Mouse (Mus musculus): ENCODE data around the gene Fgd3. TPM values are rescaled to one million over a fixed set of nuclear protein-coding genes. Genes with fewer than 3 reads are reported as not detected.

Fgd3 gene
- 0.02 TPM in 1 of 2 replicates, not detected in the other for polyA plus RNA-seq (2012)

GRCm38 (mm10) chr13:49320040-49320439 is at the start of gene Fgd3:
TSS of gene Fgd3 (minus strand) at chr13:49320311.
- no peaks in the 10 kb centered on the region for H3K36me3 ChIP-seq (ENCODE audit: control insufficient read depth)
- TF ChIP-seq TAL1 (IDR thresholded peaks at IDR 0.05; ENCODE audit: low read length): no peak
- TF ChIP-seq GATA1 (IDR thresholded peaks at IDR 0.05; ENCODE audit: low read length): no peak
- H3K9me3 ChIP-seq (ENCODE audit: control insufficient read depth, low read length): no peaks in the 10 kb centered on the region
- no peaks in the 10 kb centered on the region for H3K4me1 ChIP-seq (ENCODE audit: control insufficient read depth)
- peaks cover 3% of the 10 kb centered on the region for H3K27me3 ChIP-seq (ENCODE audit: control insufficient read depth)
- no peak within 1 kb of the TSS for H3K4me3 ChIP-seq (replicated peaks)

- peaks cover 48% of the 10 kb centered on the region for H3K36me3 ChIP-seq (ENCODE audit: control insufficient read depth)
- peaks cover 16% of the 10 kb centered on the region for H3K4me1 ChIP-seq (ENCODE audit: control insufficient read depth)
- no peak overlapping the region for H3K4me3 ChIP-seq (replicated peaks)
- H3K9me3 ChIP-seq (ENCODE audit: control insufficient read depth, low read length): no peaks in the 10 kb centered on the region
- no peaks in the 10 kb centered on the region for H3K27me3 ChIP-seq (ENCODE audit: control insufficient read depth)
- TF ChIP-seq GATA1 (IDR thresholded peaks at IDR 0.05; ENCODE audit: low read length) (no peak), TAL1 (IDR thresholded peaks at IDR 0.05; ENCODE audit: low read length) (no peak)
These were observed 49.3 kb upstream of the Fgd3 start for GRCm38 (mm10) chr13:49369404-49369803.

GRCm38 (mm10) chr13:49367657-49368440 is 47.7 kb upstream of the Fgd3 start:
- Histone ChIP-seq H3K4me3 (replicated peaks) (no peak overlapping the region), H3K36me3 (ENCODE audit: control insufficient read depth) (peaks cover 45% of the 10 kb centered on the region), H3K4me1 (ENCODE audit: control insufficient read depth) (peaks cover 16% of the 10 kb centered on the region), H3K27me3 (ENCODE audit: control insufficient read depth) (no peaks in the 10 kb centered on the region), H3K9me3 (ENCODE audit: control insufficient read depth, low read length) (no peaks in the 10 kb centered on the region)
- TF ChIP-seq TAL1 (IDR thresholded peaks at IDR 0.05; ENCODE audit: low read length): no peak
- TF ChIP-seq GATA1 (IDR thresholded peaks at IDR 0.05; ENCODE audit: low read length): no peak

GRCm38 (mm10) chr13:49364716-49365115 is 44.6 kb upstream of the Fgd3 start:
- no peak overlapping the region for H3K4me3 ChIP-seq (replicated peaks)
- TF ChIP-seq GATA1 (IDR thresholded peaks at IDR 0.05; ENCODE audit: low read length) (no peak), TAL1 (IDR thresholded peaks at IDR 0.05; ENCODE audit: low read length) (no peak)

GRCm38 (mm10) chr13:49362804-49363203 is 42.7 kb upstream of the Fgd3 start:
- Histone ChIP-seq H3K4me3 (replicated peaks) (no peak overlapping the region), H3K9me3 (ENCODE audit: control insufficient read depth, low read length) (no peaks in the 10 kb centered on the region), H3K4me1 (ENCODE audit: control insufficient read depth) (peaks cover 28% of the 10 kb centered on the region), H3K27me3 (ENCODE audit: control insufficient read depth) (no peaks in the 10 kb centered on the region), H3K36me3 (ENCODE audit: control insufficient read depth) (peaks cover 5% of the 10 kb centered on the region)
- TF ChIP-seq TAL1 (IDR thresholded peaks at IDR 0.05; ENCODE audit: low read length) (no peak), GATA1 (IDR thresholded peaks at IDR 0.05; ENCODE audit: low read length) (no peak)

More at GRCm38 (mm10) chr13:49364716-49365115, 44.6 kb upstream of the Fgd3 start:
- Histone ChIP-seq H3K27me3 (ENCODE audit: control insufficient read depth) (no peaks in the 10 kb centered on the region), H3K36me3 (ENCODE audit: control insufficient read depth) (peaks cover 13% of the 10 kb centered on the region), H3K4me1 (ENCODE audit: control insufficient read depth) (peaks cover 26% of the 10 kb centered on the region), H3K9me3 (ENCODE audit: control insufficient read depth, low read length) (no peaks in the 10 kb centered on the region)

- Histone ChIP-seq H3K4me3 (replicated peaks) (no peak overlapping the region), H3K4me1 (ENCODE audit: control insufficient read depth) (peaks cover 28% of the 10 kb centered on the region), H3K27me3 (ENCODE audit: control insufficient read depth) (no peaks in the 10 kb centered on the region), H3K9me3 (ENCODE audit: control insufficient read depth, low read length) (no peaks in the 10 kb centered on the region), H3K36me3 (ENCODE audit: control insufficient read depth) (peaks cover 9% of the 10 kb centered on the region)
- TF ChIP-seq GATA1 (IDR thresholded peaks at IDR 0.05; ENCODE audit: low read length): no peak
- no peak for TF ChIP-seq TAL1 (IDR thresholded peaks at IDR 0.05; ENCODE audit: low read length)
These were observed 42.3 kb upstream of the Fgd3 start for GRCm38 (mm10) chr13:49362364-49362763.

- H3K9me3 ChIP-seq (ENCODE audit: control insufficient read depth, low read length): no peaks in the 10 kb centered on the region
- H3K4me3 ChIP-seq (replicated peaks): no peak overlapping the region
- H3K4me1 ChIP-seq (ENCODE audit: control insufficient read depth): peaks cover 25% of the 10 kb centered on the region
- TF ChIP-seq GATA1 (IDR thresholded peaks at IDR 0.05; ENCODE audit: low read length) (no peak), TAL1 (IDR thresholded peaks at IDR 0.05; ENCODE audit: low read length) (no peak)
- peaks cover 18% of the 10 kb centered on the region for H3K36me3 ChIP-seq (ENCODE audit: control insufficient read depth)
- no peaks in the 10 kb centered on the region for H3K27me3 ChIP-seq (ENCODE audit: control insufficient read depth)
These were observed 40.8 kb upstream of the Fgd3 start for GRCm38 (mm10) chr13:49360906-49361406.

- Histone ChIP-seq H3K4me3 (replicated peaks) (no peak overlapping the region), H3K27me3 (ENCODE audit: control insufficient read depth) (no peaks in the 10 kb centered on the region), H3K9me3 (ENCODE audit: control insufficient read depth, low read length) (no peaks in the 10 kb centered on the region), H3K4me1 (ENCODE audit: control insufficient read depth) (peaks cover 31% of the 10 kb centered on the region), H3K36me3 (ENCODE audit: control insufficient read depth) (peaks cover 22% of the 10 kb centered on the region)
- no peak for TF ChIP-seq GATA1 (IDR thresholded peaks at IDR 0.05; ENCODE audit: low read length)
- no peak for TF ChIP-seq TAL1 (IDR thresholded peaks at IDR 0.05; ENCODE audit: low read length)
These were observed 38.1 kb upstream of the Fgd3 start for GRCm38 (mm10) chr13:49358184-49358583.

- H3K4me1 ChIP-seq (ENCODE audit: control insufficient read depth): peaks cover 35% of the 10 kb centered on the region
- H3K4me3 ChIP-seq (replicated peaks): no peak overlapping the region
These were observed 37.4 kb upstream of the Fgd3 start for GRCm38 (mm10) chr13:49357367-49358026.

More at GRCm38 (mm10) chr13:49357367-49358026, 37.4 kb upstream of the Fgd3 start:
- Histone ChIP-seq H3K27me3 (ENCODE audit: control insufficient read depth) (no peaks in the 10 kb centered on the region), H3K36me3 (ENCODE audit: control insufficient read depth) (peaks cover 22% of the 10 kb centered on the region), H3K9me3 (ENCODE audit: control insufficient read depth, low read length) (no peaks in the 10 kb centered on the region)
- TF ChIP-seq GATA1 (IDR thresholded peaks at IDR 0.05; ENCODE audit: low read length) (no peak), TAL1 (IDR thresholded peaks at IDR 0.05; ENCODE audit: low read length) (no peak)

Measured in erythroblast, embryonic 14.5 days (primary cell).